Mouse (Mus musculus) duodenum, adult 2 months (tissue): ENCODE results near the gene Slc15a2. TPM values are rescaled to one million over a fixed set of nuclear protein-coding genes. Genes with fewer than 3 reads are reported as not detected.

Experiments
- polyA plus RNA-seq: library from polyadenylated mRNA; depleted of rRNA; stranded (reverse); fragments of >200 nt; gene quantifications from 2 replicates; pipeline ENCODE4 v1.2.3, GENCODE M21; 2012; ENCODE audit warnings: low replicate concordance; rRNA removed

Gene Slc15a2
- polyA plus RNA-seq: 0.34 and 0.41 TPM in 2 replicates

DNA sequence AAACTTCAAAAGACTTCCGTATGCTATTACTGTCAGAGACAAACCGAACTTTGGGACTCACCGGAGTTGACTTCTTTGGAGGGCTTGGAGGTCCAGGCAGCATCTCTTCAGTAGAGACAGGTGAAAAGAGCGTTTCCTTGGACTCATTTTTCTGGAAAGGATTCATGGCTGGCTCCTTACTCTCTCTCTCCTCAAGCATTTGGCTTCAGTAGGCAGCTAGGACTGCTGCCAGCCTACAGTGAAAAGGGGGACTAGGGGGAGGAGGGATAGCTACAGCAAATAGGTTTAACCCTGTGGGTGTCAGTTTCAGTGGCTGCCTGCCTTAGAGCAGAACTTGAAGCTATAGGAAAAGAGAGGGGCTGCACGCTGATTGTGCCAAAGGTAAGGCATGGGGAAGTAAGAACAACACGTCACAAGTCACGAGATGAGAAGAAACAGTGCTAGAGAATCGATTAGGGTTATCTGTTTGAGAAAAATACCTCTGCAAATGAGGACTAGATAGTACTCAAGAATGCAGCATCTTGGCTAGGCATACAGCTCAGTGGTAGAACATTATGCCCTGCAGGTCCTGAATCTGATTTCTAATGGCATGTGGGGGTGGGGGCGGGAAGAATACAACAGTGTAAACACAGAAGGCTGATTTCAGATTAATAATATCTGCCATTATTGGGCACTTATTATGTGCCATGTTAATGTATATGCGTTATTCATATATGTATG lies at the start of gene Slc15a2:
Slc15a2 (minus strand) TSS at position 369 of the 720 bp plus-strand sequence.

DNA sequence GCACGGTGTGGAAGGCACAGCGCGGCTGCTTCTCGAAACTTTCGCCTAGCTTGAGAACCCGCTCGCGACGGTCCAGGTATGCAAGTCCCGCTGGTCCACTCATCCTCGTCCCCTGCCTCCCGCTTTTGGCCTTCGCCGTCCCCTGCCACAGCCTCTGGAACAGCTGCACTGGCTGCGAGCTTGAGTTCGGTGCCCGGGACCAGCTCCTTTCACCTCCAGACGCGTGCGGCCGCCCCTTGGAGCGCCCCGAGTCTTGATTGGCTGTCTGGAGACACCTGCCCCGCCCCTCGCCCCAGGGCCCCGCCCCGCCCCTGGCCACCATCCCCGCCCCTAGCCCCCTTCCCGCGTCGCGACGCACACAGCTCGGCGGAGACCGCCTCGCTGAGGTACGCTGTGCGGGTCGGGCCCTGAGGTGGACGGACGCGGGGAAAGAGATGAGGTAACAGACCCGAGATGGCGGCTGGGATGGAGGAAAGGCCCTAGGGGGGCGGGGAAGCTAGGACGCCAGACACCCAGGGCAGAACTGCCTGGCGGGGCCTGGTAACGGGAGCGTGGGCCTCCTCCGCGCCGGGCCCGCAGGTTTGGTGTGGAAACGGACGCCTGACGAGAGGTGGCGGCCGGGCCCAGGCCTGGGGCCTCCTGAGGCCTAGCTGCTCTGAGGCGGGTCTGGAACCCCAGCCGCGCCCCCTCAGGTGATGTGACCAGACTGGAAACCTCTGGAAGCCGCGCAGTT lies 43.5 kb upstream of the Slc15a2 start, which contains the start of gene Iqcb1:
Iqcb1 (plus strand) TSS at position 332 of the 733 bp plus-strand sequence.

Other genes with a start within 250 kb of the Slc15a2 start
- gene Casr, start 222.8 kb downstream of the Slc15a2 start, polyA plus RNA-seq: 0.12 TPM in 1 of 2 replicates, not detected in the other
- gene Cd86, start 118.9 kb downstream of the Slc15a2 start, polyA plus RNA-seq: 0.20 and 0.49 TPM in 2 replicates
- gene Ildr1, start 91.0 kb downstream of the Slc15a2 start, polyA plus RNA-seq: 1.4 and 4.8 TPM in 2 replicates
- 0.09 and 0.40 TPM in 2 replicates for gene Iqcb1, start 43.4 kb upstream of the Slc15a2 start, polyA plus RNA-seq
- 0.63 and 0.88 TPM in 2 replicates for gene Eaf2, start 90.0 kb upstream of the Slc15a2 start, polyA plus RNA-seq
- 31.9 and 35.1 TPM in 2 replicates for gene Golgb1, start 90.2 kb upstream of the Slc15a2 start, polyA plus RNA-seq
- 5.3 and 11.2 TPM in 2 replicates for gene Hcls1, start 150.0 kb upstream of the Slc15a2 start, polyA plus RNA-seq
- 0.04 and 0.05 TPM in 2 replicates for gene Fbxo40, start 205.5 kb upstream of the Slc15a2 start, polyA plus RNA-seq
- 0.02 and 0.14 TPM in 2 replicates for gene Polq, start 226.8 kb upstream of the Slc15a2 start, polyA plus RNA-seq